Mouse (Mus musculus) bone marrow macrophage, adult 2 months (primary cell): ENCODE results near the gene Cyfip1.

Experiments used
- CTCF ChIP-seq: IDR thresholded peaks from 2 replicates; pipeline ENCODE4 v1.5.1; 2012; ENCODE audit warnings: low read depth, mild to moderate bottlenecking, low read length, moderate library complexity
- POLR2A ChIP-seq: IDR thresholded peaks from 2 replicates; pipeline ENCODE4 v1.6.1; 2012; ENCODE audit warnings: mild to moderate bottlenecking, low read depth, low read length, borderline replicate concordance

DNA sequence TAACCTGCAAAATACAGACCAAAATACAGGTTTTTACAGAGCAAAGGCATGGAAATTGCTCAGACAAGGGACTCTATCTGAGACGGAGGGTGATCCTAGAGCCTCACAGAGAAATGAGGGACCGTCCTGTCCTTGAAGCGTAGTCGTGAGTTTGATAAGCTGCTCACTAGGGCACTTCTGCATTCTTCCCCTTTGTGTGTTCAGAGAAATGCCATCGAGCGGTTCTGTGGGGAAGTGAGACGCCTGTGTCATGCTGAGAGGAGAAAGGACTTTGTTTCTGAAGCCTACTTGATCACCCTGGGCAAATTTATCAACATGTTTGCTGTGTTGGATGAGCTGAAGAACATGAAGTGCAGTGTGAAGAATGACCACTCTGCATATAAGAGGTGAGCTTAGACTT, 33.2 kb downstream of the Cyfip1 start:
- no peak for TF ChIP-seq POLR2A
- no peak for TF ChIP-seq CTCF
